Mouse (Mus musculus) heart, postnatal 0 days (tissue): Measurements from ENCODE around the gene Fgf3.

Source experiments
- CTCF ChIP-seq: IDR thresholded peaks from 2 replicates; pipeline ENCODE4 v1.5.1; 2016; ENCODE audit warnings: antibody characterized with exemption, control low read depth, low read depth
- EP300 ChIP-seq: IDR thresholded peaks from 2 replicates; pipeline ENCODE4 v1.6.1; 2016; ENCODE audit warnings: antibody characterized with exemption, low read depth

DNA sequence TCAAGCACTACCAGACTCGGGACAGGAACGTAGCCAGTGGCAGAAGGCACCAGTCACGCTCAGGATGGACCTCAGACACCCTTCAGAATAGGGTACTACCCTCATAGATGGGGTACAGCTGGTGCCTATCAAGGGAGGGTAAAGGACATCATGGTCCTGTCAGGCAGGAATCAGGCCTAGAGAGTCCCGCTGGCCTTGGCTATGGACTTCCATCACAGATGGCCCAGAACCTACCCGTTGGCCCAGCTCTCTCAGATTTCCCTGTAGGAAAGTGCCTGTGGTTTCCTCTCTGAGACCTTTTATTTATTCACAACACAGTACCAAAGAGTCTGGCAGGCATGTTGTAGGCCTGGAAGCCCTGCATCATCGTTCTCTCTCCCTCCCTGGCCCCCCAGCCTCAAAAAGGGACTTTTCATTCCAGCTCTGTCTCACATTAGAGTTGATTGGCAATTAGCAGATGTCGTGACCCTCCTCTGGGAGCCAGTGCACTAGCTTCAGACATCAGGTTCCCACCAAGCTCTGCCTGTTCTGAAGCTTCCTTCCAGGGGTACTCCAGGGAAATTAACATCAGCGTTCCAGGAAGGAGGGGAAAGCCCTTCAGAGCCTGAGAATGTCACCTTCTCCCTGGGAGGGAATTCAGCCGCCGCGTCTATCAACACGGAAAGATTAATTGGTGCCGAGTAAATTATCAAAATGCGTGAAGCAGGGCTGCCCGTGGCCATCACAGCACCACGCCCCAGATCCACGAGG lies 40.7 kb upstream of the Fgf3 start:
- no peak for TF ChIP-seq CTCF
- TF ChIP-seq EP300: no peak
